Mouse (Mus musculus): Measurements from ENCODE around the gene Slc25a3.

DNA sequence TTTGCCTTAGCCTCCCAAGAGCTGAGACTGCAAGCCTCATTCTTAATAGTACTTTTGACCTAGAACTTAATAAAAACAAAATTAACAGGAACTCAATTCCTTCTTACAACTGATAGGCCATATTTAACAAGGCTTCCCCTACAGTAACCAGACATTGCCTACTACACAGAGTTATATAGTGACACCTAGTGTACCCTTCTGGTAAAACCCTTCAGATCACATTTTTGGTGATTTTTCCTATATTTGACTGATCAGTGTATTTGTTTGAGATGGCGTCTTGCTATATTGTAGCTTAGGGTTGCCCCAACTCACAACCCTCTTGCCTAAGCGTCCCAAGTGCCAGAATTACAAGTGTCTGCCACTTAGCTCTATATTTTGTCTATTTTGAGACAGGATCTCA lies 17.7 kb upstream of the Slc25a3 start:
- TF ChIP-seq CTCF (IDR thresholded peaks at IDR 0.05; ENCODE audit: insufficient read depth, low read length), result peak; percentile 31; the same call in 1 of the 2 replicates
- no peak for TF ChIP-seq POLR2A (IDR thresholded peaks at IDR 0.05; ENCODE audit: borderline replicate concordance, extremely low read depth, low read depth, low read length)

All from lung, adult 2 months (tissue).